Mouse (Mus musculus) myocyte (in vitro differentiated cells): ENCODE results near the gene Dbn1.

Experiments
- E2F4 ChIP-seq: IDR thresholded peaks from one replicate; pipeline ENCODE4 v1.6.1; 2011; ENCODE audit warnings: mild to moderate bottlenecking, control low read depth, moderate library complexity; ENCODE audit not compliant: insufficient read depth
- POLR2A ChIP-seq: IDR thresholded peaks from one replicate; pipeline ENCODE4 v1.6.1; 2011; ENCODE audit warnings: low read depth, mild to moderate bottlenecking, control low read depth, moderate library complexity; ENCODE audit not compliant: insufficient read length
- POLR2AphosphoS2 ChIP-seq: IDR thresholded peaks from one replicate; pipeline ENCODE4 v1.6.1; 2011; ENCODE audit warnings: low read depth, control low read depth; ENCODE audit not compliant: insufficient read length
- TCF12 ChIP-seq: IDR thresholded peaks from one replicate; pipeline ENCODE4 v1.6.1; 2011; ENCODE audit warnings: mild to moderate bottlenecking, control low read depth; ENCODE audit not compliant: poor library complexity, insufficient read depth, severe bottlenecking
- USF1 ChIP-seq: IDR thresholded peaks from one replicate; pipeline ENCODE4 v1.6.1; 2011; ENCODE audit warnings: low read depth, mild to moderate bottlenecking, control low read depth, moderate library complexity

DNA sequence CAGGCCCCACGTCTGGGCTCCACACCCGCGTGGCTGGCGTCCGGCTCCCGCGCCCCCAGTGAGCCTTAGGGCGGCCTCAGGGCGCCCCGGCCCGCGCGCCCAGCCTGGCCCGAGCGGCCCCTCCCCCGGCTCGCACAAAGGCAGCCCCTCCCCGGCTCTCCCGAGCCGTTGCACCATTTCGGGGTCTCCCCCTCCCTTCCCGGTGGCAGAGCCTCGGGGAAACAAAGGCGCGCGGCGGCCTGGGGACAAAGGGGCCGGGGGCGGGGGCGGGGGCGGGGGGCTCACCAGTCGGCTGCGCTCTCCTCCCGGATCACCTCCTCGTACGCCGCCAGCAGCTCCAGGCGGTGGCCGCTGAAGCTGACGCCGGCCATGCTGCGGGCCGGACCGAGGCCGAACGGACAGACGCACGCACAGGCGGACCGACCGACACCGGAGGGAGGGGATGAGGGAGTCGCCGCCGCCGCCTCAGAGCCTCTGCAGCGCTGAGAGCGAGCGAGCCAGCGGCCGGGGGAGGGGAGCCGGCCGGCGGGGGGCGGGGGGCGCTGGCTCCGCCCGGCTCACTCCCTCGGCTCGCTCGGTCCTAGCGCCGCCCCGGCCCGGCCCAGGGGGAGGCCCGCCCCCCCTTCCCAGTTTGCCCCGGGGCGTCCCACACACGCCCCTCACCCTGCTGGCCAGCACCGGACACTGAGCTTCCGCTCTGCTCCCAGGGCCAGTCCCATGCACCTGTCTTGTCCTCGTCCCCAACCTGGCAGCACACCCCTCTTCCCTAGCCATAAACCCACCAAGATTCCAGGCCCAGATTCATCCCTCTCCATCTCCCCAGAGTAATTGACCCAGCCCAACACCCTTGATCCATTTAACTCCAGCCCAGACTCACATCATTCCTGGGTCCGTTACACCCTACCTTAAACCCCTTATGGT, at the start of gene Dbn1:
- TF ChIP-seq POLR2A (peak; percentile 88), TCF12 (no peak), USF1 (no peak), POLR2AphosphoS2 (peak; percentile 71), E2F4 (no peak)
